Mouse (Mus musculus) adrenal gland, adult 8-10 months (tissue): Measurements from ENCODE around the gene Shf. TPM values are rescaled to one million over a fixed set of nuclear protein-coding genes. Genes with fewer than 3 reads are reported as not detected.

Experiments used
- DNase-seq: peaks from one replicate; pipeline ENCODE4 v3.0.0; 2022
- total RNA-seq, 4 experiments: library from RNA; stranded (reverse); gene quantifications; 2 replicates each; pipeline ENCODE4 v1.2.4; 2022

The Shf gene
- total RNA-seq, 4 experiments from 2014 or later = 8.1 to 18.5 (median 13.8) TPM

GRCm38 (mm10) chr2:122368081-122368971 lies 636 bp downstream of the Shf start:
- no peak for DNase-seq

- no peak for DNase-seq
Observed at GRCm38 (mm10) chr2:122367701-122368080, 1.3 kb downstream of the Shf start.

- no peak for DNase-seq
Observed at GRCm38 (mm10) chr2:122367181-122367580, 1.8 kb downstream of the Shf start.

- no peak for DNase-seq
Observed at GRCm38 (mm10) chr2:122366706-122367105, 2.3 kb downstream of the Shf start.

GRCm38 (mm10) chr2:122366039-122366438 lies 2.9 kb downstream of the Shf start:
- no peak for DNase-seq

- DNase-seq = no peak
Observed at GRCm38 (mm10) chr2:122365244-122365866, 3.6 kb downstream of the Shf start.

- DNase-seq = no peak
Observed at GRCm38 (mm10) chr2:122364352-122364944, 4.5 kb downstream of the Shf start.

- no peak for DNase-seq
Observed at GRCm38 (mm10) chr2:122362622-122363523, 6.1 kb downstream of the Shf start.

- DNase-seq = no peak
Observed at GRCm38 (mm10) chr2:122361868-122362621, 6.9 kb downstream of the Shf start.

GRCm38 (mm10) chr2:122361181-122361580 lies 7.8 kb downstream of the Shf start:
- DNase-seq = no peak

GRCm38 (mm10) chr2:122360310-122360709 lies 8.7 kb downstream of the Shf start:
- DNase-seq = no peak

GRCm38 (mm10) chr2:122356187-122356586 lies 12.8 kb downstream of the Shf start:
- DNase-seq = no peak

GRCm38 (mm10) chr2:122355389-122355788 lies 13.6 kb downstream of the Shf start:
- DNase-seq = no peak

- DNase-seq = no peak
Observed at GRCm38 (mm10) chr2:122354191-122354929, 14.6 kb downstream of the Shf start.

- no peak for DNase-seq
Observed at GRCm38 (mm10) chr2:122353765-122354164, 15.2 kb downstream of the Shf start.

GRCm38 (mm10) chr2:122352992-122353391 lies 16.0 kb downstream of the Shf start:
- no peak for DNase-seq

- DNase-seq = no peak
Observed at GRCm38 (mm10) chr2:122351931-122352329, 17.0 kb downstream of the Shf start.

GRCm38 (mm10) chr2:122351156-122351930 lies 17.6 kb downstream of the Shf start:
- DNase-seq = no peak

GRCm38 (mm10) chr2:122349136-122349785 lies 19.7 kb downstream of the Shf start:
- DNase-seq = no peak
